Mouse (Mus musculus): ENCODE data around the gene Retreg1. TPM values are rescaled to one million over a fixed set of nuclear protein-coding genes. Genes with fewer than 3 reads are reported as not detected.

Retreg1 gene
- polyA plus RNA-seq, 1 experiment from 2014 or later: 2.2 TPM

- H3K9me3 ChIP-seq: no peaks in the 10 kb centered on the region
- H3K27ac ChIP-seq: no peak overlapping the region
- no peaks in the 10 kb centered on the region for H3K36me3 ChIP-seq
- WGBS: 69% methylated on average over 9 of the region's 9 CpGs
- DNase-seq (ENCODE audit: low spot score): no peak
- peaks cover 12% of the 10 kb centered on the region for H3K4me1 ChIP-seq (replicated peaks)
- H3K4me3 ChIP-seq: no peak overlapping the region
- no peaks in the 10 kb centered on the region for H3K27me3 ChIP-seq (ENCODE audit: insufficient read depth, poor library complexity, severe bottlenecking)
Measured at GRCm38 (mm10) chr15:25872118-25872517, 29.1 kb downstream of the Retreg1 start.

- DNase-seq (ENCODE audit: low spot score): no peak
Measured at GRCm38 (mm10) chr15:25872657-25873056, 29.7 kb downstream of the Retreg1 start.

GRCm38 (mm10) chr15:25873536-25873935 is 30.6 kb downstream of the Retreg1 start:
- H3K4me3 ChIP-seq: no peak overlapping the region
- H3K9me3 ChIP-seq: no peaks in the 10 kb centered on the region
- WGBS: 94% methylated on average over 1 of the region's 1 CpGs
- DNase-seq (ENCODE audit: low spot score): no peak
- H3K4me1 ChIP-seq (replicated peaks): peaks cover 24% of the 10 kb centered on the region
- H3K27me3 ChIP-seq (ENCODE audit: insufficient read depth, poor library complexity, severe bottlenecking): no peaks in the 10 kb centered on the region
- no peaks in the 10 kb centered on the region for H3K36me3 ChIP-seq
- no peak overlapping the region for H3K27ac ChIP-seq

More at GRCm38 (mm10) chr15:25872657-25873056, 29.7 kb downstream of the Retreg1 start:
- no peak overlapping the region for H3K27ac ChIP-seq
- H3K4me3 ChIP-seq: no peak overlapping the region
- H3K9me3 ChIP-seq: no peaks in the 10 kb centered on the region
- no peaks in the 10 kb centered on the region for H3K27me3 ChIP-seq (ENCODE audit: insufficient read depth, poor library complexity, severe bottlenecking)
- no peaks in the 10 kb centered on the region for H3K36me3 ChIP-seq
- H3K4me1 ChIP-seq (replicated peaks): peaks cover 18% of the 10 kb centered on the region
- 87% methylated on average over 9 of the region's 9 CpGs for WGBS

GRCm38 (mm10) chr15:25876601-25877161 is 33.7 kb downstream of the Retreg1 start:
- Histone ChIP-seq H3K9me3 (no peaks in the 10 kb centered on the region), H3K4me3 (no peak overlapping the region), H3K36me3 (no peaks in the 10 kb centered on the region), H3K27ac (peak overlapping the region; percentile 14; the same call in 1 of the 2 replicates), H3K4me1 (replicated peaks) (peaks cover 24% of the 10 kb centered on the region), H3K27me3 (ENCODE audit: insufficient read depth, poor library complexity, severe bottlenecking) (no peaks in the 10 kb centered on the region)
- DNase-seq (ENCODE audit: low spot score): peak; percentile 26
- WGBS: 45% methylated on average over 15 of the region's 15 CpGs

DNA sequence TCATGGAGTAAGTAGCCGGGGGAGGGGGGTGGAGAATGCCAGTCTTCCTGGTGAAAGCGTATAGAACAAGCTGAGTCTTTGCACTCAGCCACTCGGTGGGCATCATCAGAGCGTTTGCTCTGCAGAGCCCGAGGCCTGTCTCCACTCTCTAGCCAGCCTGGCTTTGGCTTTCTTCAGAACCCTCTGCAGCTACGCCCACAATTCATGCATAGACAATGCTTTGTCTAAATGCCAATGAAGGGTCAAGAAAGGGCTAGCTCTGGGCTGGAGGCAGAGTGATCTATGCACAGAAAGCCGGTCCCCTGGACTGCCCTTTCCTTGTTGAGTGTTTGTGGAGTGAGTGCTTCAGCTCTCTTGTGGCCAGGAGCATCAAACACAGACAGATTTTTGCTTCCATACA is 34.8 kb downstream of the Retreg1 start:
- Histone ChIP-seq H3K4me3 (no peak overlapping the region), H3K4me1 (replicated peaks) (peaks cover 20% of the 10 kb centered on the region), H3K9me3 (no peaks in the 10 kb centered on the region), H3K36me3 (no peaks in the 10 kb centered on the region), H3K27me3 (ENCODE audit: insufficient read depth, poor library complexity, severe bottlenecking) (no peaks in the 10 kb centered on the region), H3K27ac (peak overlapping the region; percentile 54; the same call in 1 of the 2 replicates)
- peak; percentile 45 for DNase-seq (ENCODE audit: low spot score)
- 29% methylated on average over 7 of the region's 7 CpGs for WGBS

DNA sequence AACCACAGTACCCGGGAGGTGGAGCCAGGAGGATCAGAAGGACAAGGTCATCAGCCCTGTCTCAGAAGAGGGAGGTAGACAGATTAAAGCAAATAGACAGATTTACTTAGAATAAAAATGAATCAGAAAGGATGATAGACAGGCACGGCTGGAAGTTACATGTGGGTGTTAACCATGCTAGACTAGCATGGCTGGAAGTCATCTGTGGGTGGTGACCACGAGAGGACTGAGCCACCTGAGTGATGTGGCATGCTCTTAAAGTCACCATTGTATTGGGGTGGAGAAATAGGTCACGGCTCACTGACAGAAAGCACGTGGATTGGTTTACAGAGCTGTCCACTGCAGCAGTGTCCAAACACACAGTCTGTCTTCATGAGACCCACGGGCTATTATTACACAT is 36.2 kb downstream of the Retreg1 start:
- DNase-seq (ENCODE audit: low spot score): no peak
- H3K4me1 ChIP-seq (replicated peaks): peaks cover 20% of the 10 kb centered on the region
- no peaks in the 10 kb centered on the region for H3K36me3 ChIP-seq
- H3K4me3 ChIP-seq: no peak overlapping the region
- H3K27me3 ChIP-seq (ENCODE audit: insufficient read depth, poor library complexity, severe bottlenecking): no peaks in the 10 kb centered on the region
- 79% methylated on average over 6 of the region's 6 CpGs for WGBS
- no peaks in the 10 kb centered on the region for H3K9me3 ChIP-seq
- H3K27ac ChIP-seq: no peak overlapping the region

GRCm38 (mm10) chr15:25880192-25880591 is 37.2 kb downstream of the Retreg1 start:
- no peak overlapping the region for H3K4me3 ChIP-seq

GRCm38 (mm10) chr15:25882002-25882401 is 39.0 kb downstream of the Retreg1 start:
- Histone ChIP-seq H3K9me3 (no peaks in the 10 kb centered on the region), H3K4me3 (no peak overlapping the region), H3K27me3 (ENCODE audit: insufficient read depth, poor library complexity, severe bottlenecking) (no peaks in the 10 kb centered on the region), H3K27ac (no peak overlapping the region), H3K36me3 (no peaks in the 10 kb centered on the region), H3K4me1 (replicated peaks) (peaks cover 13% of the 10 kb centered on the region)
- no peak for DNase-seq (ENCODE audit: low spot score)
- WGBS: 76% methylated on average over 4 of the region's 4 CpGs

More at GRCm38 (mm10) chr15:25880192-25880591, 37.2 kb downstream of the Retreg1 start:
- Histone ChIP-seq H3K27me3 (ENCODE audit: insufficient read depth, poor library complexity, severe bottlenecking) (no peaks in the 10 kb centered on the region), H3K4me1 (replicated peaks) (peaks cover 20% of the 10 kb centered on the region), H3K36me3 (no peaks in the 10 kb centered on the region), H3K27ac (no peak overlapping the region), H3K9me3 (no peaks in the 10 kb centered on the region)
- 88% methylated on average over 5 of the region's 5 CpGs for WGBS
- no peak for DNase-seq (ENCODE audit: low spot score)

DNA sequence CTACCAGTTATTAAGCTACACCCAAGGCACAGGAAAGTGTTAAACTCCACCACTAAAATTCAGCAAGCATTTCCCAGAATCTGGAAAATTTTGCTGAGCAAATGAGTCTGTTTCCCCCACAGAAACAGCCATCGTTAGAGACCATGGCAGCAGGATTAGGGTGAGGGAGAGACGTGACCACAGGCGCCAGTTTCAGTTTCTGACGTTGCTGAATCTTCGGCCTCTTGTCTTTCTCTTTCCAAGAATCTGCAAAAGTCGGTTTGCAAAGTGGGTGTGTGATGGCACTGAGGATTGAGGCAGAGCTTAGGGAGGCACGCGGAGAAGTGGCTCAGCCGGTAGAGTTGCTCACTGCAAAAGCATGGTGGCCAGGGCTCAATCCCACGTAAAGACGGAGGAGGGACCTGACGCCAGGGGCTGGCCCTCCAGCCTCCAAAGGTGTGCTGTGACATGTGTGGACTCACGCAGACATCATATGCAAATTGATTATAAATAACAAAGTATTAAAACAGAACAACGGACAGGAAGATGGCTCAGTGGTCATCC is 41.5 kb downstream of the Retreg1 start:
- Histone ChIP-seq H3K27ac (no peak overlapping the region), H3K9me3 (no peaks in the 10 kb centered on the region; the same call in 1 of the 2 replicates), H3K4me3 (no peak overlapping the region), H3K36me3 (no peaks in the 10 kb centered on the region), H3K4me1 (replicated peaks) (no peaks in the 10 kb centered on the region; the same call in 1 of the 2 replicates), H3K27me3 (ENCODE audit: insufficient read depth, poor library complexity, severe bottlenecking) (no peaks in the 10 kb centered on the region)
- no peak for DNase-seq (ENCODE audit: low spot score)
- WGBS: 87% methylated on average over 14 of the region's 14 CpGs

DNA sequence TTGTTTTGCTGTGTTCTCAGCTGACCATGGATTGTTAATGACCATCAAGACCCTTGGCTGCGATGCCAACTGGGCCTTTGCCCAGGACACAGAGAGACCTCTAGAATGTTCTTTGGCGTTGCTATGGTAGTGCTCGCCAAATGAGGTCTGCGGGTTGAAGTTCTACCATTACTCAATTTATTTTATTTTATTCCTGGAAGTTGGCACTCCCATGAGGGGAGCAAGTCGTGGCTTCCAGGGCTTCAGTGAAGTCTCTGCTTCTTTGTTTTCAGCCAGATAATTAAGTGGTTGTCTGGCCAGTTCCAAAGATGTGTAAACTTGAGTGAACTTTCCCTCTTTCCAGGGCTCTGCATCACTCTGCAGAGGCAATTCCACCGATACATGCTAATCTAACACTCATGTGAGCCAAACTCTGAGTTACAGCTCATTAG is 43.6 kb downstream of the Retreg1 start:
- Histone ChIP-seq H3K27ac (no peak overlapping the region), H3K4me1 (replicated peaks) (no peaks in the 10 kb centered on the region; the same call in 1 of the 2 replicates), H3K4me3 (no peak overlapping the region), H3K36me3 (no peaks in the 10 kb centered on the region), H3K27me3 (ENCODE audit: insufficient read depth, poor library complexity, severe bottlenecking) (no peaks in the 10 kb centered on the region), H3K9me3 (no peaks in the 10 kb centered on the region; the same call in 1 of the 2 replicates)
- DNase-seq (ENCODE audit: low spot score): no peak
- WGBS: 91% methylated on average over 6 of the region's 6 CpGs

GRCm38 (mm10) chr15:25889927-25890326 is 46.9 kb downstream of the Retreg1 start:
- DNase-seq (ENCODE audit: low spot score): no peak
- H3K4me1 ChIP-seq (replicated peaks): 0 out of 2 replicates have a peak, but pooled peaks cover 7% of the 10 kb centered on the region
- H3K27ac ChIP-seq: no peak overlapping the region
- H3K9me3 ChIP-seq: no peaks in the 10 kb centered on the region; the same call in 1 of the 2 replicates
- WGBS: 92% methylated on average over 5 of the region's 5 CpGs
- no peak overlapping the region for H3K4me3 ChIP-seq
- H3K36me3 ChIP-seq: no peaks in the 10 kb centered on the region
- H3K27me3 ChIP-seq (ENCODE audit: insufficient read depth, poor library complexity, severe bottlenecking): no peaks in the 10 kb centered on the region

DNA sequence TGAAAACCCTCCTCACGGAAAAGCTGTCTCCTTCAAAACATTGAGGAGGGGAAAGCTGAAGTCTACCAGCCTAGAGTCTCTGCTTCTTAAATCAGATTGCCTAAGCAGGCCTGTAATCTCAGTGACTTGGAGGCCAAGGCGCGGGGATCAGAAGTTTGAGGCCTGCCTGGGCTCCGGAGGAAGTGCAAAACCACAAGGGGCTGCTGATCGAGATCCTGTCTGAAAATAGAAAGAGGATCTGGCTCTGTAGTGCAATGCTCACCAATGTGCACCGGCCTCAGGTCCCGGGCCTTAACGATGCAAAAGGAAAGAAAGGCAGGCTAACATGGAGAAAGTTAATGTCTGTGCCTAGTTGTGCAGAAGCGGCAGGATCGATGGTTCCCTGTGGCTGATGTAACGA is 48.6 kb downstream of the Retreg1 start:
- Histone ChIP-seq H3K9me3 (no peaks in the 10 kb centered on the region; the same call in 1 of the 2 replicates), H3K4me3 (no peak overlapping the region), H3K36me3 (no peaks in the 10 kb centered on the region), H3K27me3 (ENCODE audit: insufficient read depth, poor library complexity, severe bottlenecking) (no peaks in the 10 kb centered on the region), H3K4me1 (replicated peaks) (0 out of 2 replicates have a peak, but pooled peaks cover 7% of the 10 kb centered on the region), H3K27ac (no peak overlapping the region)
- no peak for DNase-seq (ENCODE audit: low spot score)
- 88% methylated on average over 11 of the region's 11 CpGs for WGBS

DNA sequence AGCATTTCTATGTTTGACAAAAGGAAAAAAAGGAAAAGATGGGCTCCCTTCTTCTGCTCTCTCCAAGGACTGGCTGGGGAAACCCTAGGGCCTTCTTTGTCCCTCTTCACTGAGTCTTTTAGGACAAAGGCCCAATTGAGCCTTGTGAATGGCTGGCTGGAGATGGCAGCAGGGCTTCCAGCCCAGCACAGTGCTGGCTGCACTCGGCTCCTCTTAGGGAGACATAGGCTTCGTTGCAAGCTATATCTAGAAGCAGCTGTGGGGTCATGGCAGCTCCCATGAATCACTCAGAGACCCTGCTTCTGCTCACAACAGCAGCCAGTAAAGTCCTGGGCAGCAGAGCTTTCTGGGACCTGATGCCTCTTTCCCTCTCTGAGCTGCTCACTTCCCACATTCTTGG is 50.3 kb downstream of the Retreg1 start:
- Histone ChIP-seq H3K4me1 (replicated peaks) (peaks cover 8% of the 10 kb centered on the region; the same call in 1 of the 2 replicates), H3K9me3 (no peaks in the 10 kb centered on the region; the same call in 1 of the 2 replicates), H3K36me3 (no peaks in the 10 kb centered on the region), H3K27me3 (ENCODE audit: insufficient read depth, poor library complexity, severe bottlenecking) (no peaks in the 10 kb centered on the region), H3K27ac (peak overlapping the region; percentile 36; the same call in 1 of the 2 replicates), H3K4me3 (no peak overlapping the region)
- WGBS: 40% methylated on average over 2 of the region's 2 CpGs
- DNase-seq (ENCODE audit: low spot score): no peak

All from hindbrain, embryonic 10.5 days (tissue).